Mouse (Mus musculus) cerebellum, adult 2 months (tissue): ENCODE measurements around the gene Arhgap24. TPM values are rescaled to one million over a fixed set of nuclear protein-coding genes. Genes with fewer than 3 reads are reported as not detected.

Source experiments
- DNase-seq, 2 experiments: peaks; one replicate each; pipeline ENCODE4 v3.0.0; 2021
- H3K27ac ChIP-seq: fragments of 200-500 bp; 2 replicates; pipeline ENCODE4 v1.5.1; 2012; ENCODE audit warnings: low read length, control low read depth, inconsistent platforms; ENCODE audit not compliant: insufficient read depth
- H3K27me3 ChIP-seq: fragments of 200-500 bp; 2 replicates; pipeline ENCODE4 v1.6.1; 2012; ENCODE audit warnings: inconsistent platforms, mild to moderate bottlenecking, low read length, moderate library complexity; ENCODE audit not compliant: control insufficient read depth, insufficient read depth
- H3K4me1 ChIP-seq: fragments of 200-500 bp; 2 replicates; pipeline ENCODE4 v1.6.1; 2011; ENCODE audit warnings: low read length; ENCODE audit not compliant: control insufficient read depth, insufficient read depth
- H3K4me3 ChIP-seq: fragments of 200-500 bp; replicated peaks from 2 replicates; pipeline ENCODE3; 2011; ENCODE audit warnings: mild to moderate bottlenecking, low read depth, low read length, control low read depth; ENCODE audit not compliant: insufficient read depth
- CTCF ChIP-seq: fragments of 200-500 bp; IDR thresholded peaks from 2 replicates; pipeline ENCODE4 v1.5.1; 2011; ENCODE audit warnings: low read depth, mild to moderate bottlenecking, control low read depth, low read length, moderate library complexity, borderline replicate concordance; ENCODE audit not compliant: insufficient read depth
- POLR2A ChIP-seq: fragments of 200-500 bp; IDR thresholded peaks from 2 replicates; pipeline ENCODE4 v1.6.1; 2011; ENCODE audit warnings: low read length, control low read depth, borderline replicate concordance; ENCODE audit not compliant: insufficient read depth
- WGBS: fragments of 180-500 bp; shearing (Covaris S2); methylation state at CpG from one replicate; pipeline ENCODE4 v1.1.7; 2018; 5-methylcytosine and 5-hydroxymethylcytosine counted together
- polyA plus RNA-seq: library from polyadenylated mRNA; depleted of rRNA; stranded (reverse); fragments of >200 nt; gene quantifications from 2 replicates; pipeline ENCODE4 v1.2.3, GENCODE M21; 2012

The Arhgap24 gene
- polyA plus RNA-seq, 1 experiment, result 11.3 TPM

DNA sequence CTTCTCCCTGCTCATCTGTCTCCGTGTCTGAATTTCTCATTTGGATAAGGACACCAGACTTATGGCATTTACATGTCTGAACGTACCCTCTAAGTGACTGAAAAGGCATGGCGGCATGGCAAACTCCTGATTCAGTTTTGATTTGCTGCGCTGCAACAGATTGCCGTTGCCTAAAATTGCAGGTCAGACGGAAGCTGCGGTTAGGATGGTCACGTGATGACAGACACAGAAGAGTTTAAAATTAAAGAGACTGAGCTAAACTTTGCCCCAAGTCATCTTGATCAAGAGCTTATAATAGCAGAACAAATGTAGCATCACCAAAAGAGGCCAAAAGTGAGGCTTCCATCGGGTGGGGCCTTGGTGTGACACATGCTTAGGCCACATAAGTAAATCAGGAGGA lies 296.1 kb downstream of the Arhgap24 start:
- no peak overlapping the region for H3K4me3 ChIP-seq
- H3K4me1 ChIP-seq, result no peaks in the 10 kb centered on the region
- H3K27ac ChIP-seq, result no peak overlapping the region
- H3K27me3 ChIP-seq, result no peaks in the 10 kb centered on the region; the same call in 1 of the 2 replicates
- no peak for DNase-seq
- 91% methylated on average over 9 of the region's 9 CpGs for WGBS
- no peak for TF ChIP-seq CTCF
- no peak for TF ChIP-seq POLR2A

DNA sequence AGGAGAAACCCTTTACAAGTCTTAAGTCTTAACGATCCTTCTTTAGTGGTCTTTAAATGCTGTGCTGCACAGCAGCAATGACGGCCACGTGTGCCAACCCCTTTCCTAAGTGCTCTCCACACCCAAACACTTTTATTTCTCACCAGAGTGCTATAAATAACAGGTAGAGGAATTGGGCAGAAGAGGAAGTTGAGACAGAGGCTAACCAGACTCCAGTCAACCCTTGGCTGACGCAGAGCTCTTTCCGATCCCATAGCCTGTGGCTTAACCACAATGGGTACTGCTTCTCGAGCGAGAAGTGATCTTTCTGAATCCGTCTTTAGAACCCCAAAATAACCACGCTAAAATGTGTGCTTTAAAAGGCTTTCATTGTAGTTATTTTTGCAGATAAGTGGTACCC lies 296.7 kb downstream of the Arhgap24 start:
- 87% methylated on average over 9 of the region's 9 CpGs for WGBS
- no peak for DNase-seq

DNA sequence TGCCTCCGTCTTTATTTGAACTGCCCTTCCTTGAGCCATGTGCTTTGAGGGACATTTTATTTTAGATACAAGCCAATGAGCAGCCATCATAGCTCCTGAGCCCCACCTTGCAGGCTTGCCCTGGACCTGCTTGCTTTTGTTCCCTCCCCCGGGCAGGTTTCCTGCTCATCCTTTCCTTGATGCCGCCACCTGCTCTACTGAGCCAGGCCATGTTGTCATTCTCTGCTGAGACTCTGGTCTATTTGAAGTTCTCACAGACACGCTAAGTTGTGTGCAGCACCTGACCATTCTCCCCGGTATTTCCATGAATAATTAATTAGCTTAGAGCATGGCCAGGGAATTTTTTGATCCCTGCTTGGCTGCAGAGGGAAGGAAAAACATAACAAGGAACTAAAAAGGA lies 297.1 kb downstream of the Arhgap24 start:
- H3K4me3 ChIP-seq, result no peak overlapping the region
- WGBS, result 54% methylated on average over 5 of the region's 5 CpGs
- H3K27ac ChIP-seq, result no peak overlapping the region
- DNase-seq, result no peak
- H3K27me3 ChIP-seq, result no peaks in the 10 kb centered on the region; the same call in 1 of the 2 replicates
- TF ChIP-seq CTCF, result no peak
- no peak for TF ChIP-seq POLR2A
- H3K4me1 ChIP-seq, result no peaks in the 10 kb centered on the region

More for the DNA sequence above, 296.7 kb downstream of the Arhgap24 start:
- Histone ChIP-seq H3K27ac (no peak overlapping the region), H3K4me1 (no peaks in the 10 kb centered on the region), H3K4me3 (no peak overlapping the region), H3K27me3 (no peaks in the 10 kb centered on the region; the same call in 1 of the 2 replicates)
- no peak for TF ChIP-seq CTCF

DNA sequence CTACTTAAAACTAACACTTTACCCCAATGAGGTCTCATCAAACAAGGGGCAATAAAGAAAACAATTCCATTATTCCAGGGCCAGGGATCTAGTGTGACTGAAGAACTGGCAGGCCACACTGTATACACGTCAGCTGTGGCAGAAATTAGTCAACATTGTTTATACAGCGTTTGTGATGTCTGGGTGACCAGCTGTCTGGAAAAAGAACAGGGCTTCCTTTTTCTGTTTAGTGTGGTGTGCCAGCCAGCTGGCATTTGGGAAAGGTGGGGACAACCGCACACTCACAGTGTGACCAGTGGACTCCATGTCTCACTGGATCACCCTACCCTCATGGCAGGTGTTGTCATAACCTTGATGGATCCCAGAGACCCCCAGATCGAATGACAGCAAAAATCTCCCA lies 302.4 kb downstream of the Arhgap24 start:
- DNase-seq, result peak in 1 of 2 experiments; percentile 3
- TF ChIP-seq POLR2A, result no peak
- no peak for TF ChIP-seq CTCF

DNA sequence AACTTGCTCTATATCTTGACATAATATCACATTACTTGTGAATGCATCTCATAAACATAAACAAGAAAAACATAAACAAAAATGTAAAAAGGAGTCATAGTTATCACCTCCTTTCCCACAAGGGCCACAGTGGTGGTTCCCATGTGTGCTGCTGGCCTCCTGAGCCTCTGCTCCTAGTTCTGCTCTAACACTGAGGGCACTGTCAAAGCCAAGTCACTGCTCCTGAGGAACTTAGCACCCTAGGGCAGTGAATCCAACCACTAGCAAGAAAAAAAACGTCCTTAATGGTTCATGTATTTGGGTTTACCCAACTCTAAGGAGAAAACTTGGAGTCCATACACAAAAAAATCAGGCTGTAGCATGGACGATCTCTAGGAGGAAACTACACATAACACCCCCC lies 304.9 kb downstream of the Arhgap24 start:
- Histone ChIP-seq H3K27ac (no peak overlapping the region), H3K4me1 (no peaks in the 10 kb centered on the region), H3K4me3 (no peak overlapping the region), H3K27me3 (no peaks in the 10 kb centered on the region)
- no peak for DNase-seq
- 66% methylated on average over 2 of the region's 2 CpGs for WGBS
- TF ChIP-seq POLR2A (no peak), CTCF (no peak)

More for the DNA sequence above, 302.4 kb downstream of the Arhgap24 start:
- Histone ChIP-seq H3K27ac (no peak overlapping the region), H3K4me3 (no peak overlapping the region), H3K27me3 (no peaks in the 10 kb centered on the region), H3K4me1 (no peaks in the 10 kb centered on the region)
- WGBS, result 21% methylated on average over 4 of the region's 4 CpGs

DNA sequence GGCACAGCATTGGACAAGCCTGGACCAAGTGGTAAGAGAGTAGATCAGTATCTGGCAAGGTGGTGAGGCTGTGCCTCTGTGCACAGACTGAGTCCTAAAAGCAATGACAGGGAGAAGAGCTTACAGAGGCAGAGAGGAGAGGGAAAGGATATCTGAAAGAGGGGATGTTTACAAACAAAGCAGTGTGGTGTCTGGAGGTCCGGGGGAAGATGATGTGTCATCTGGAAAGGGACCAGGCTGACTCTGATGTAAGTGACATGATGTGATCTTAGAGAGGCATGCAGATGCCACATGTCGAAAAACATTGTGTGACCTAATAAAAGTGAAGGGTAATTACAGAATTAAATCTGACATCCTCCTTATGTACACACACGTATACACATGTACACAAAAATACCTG lies 307.2 kb downstream of the Arhgap24 start:
- no peak for DNase-seq
- Histone ChIP-seq H3K27me3 (no peaks in the 10 kb centered on the region), H3K27ac (no peak overlapping the region), H3K4me3 (no peak overlapping the region), H3K4me1 (no peaks in the 10 kb centered on the region)
- 67% methylated on average over 3 of the region's 3 CpGs for WGBS
- TF ChIP-seq CTCF (no peak), POLR2A (no peak)

DNA sequence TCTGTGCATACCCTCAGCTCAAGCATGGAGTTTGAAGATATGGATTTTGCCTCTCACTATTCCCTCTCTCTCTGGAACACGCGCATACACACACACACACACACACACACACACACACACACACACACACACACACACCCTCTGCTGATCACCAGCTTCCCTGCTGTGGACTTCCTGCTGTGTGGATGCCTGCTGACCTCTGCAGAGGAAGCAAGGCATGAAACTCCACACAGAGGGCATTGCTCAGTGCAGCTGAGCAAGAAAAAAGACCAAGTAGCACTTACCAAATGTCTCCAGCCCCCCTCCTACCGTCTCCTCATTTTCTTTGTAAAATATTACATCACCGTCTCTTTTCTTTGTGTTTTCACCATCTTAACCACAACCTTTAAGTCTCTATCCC lies 310.1 kb downstream of the Arhgap24 start:
- Histone ChIP-seq H3K4me1 (no peaks in the 10 kb centered on the region), H3K27ac (no peak overlapping the region), H3K27me3 (no peaks in the 10 kb centered on the region), H3K4me3 (no peak overlapping the region)
- 43% methylated on average over 4 of the region's 4 CpGs for WGBS
- TF ChIP-seq CTCF (no peak), POLR2A (no peak)
- no peak for DNase-seq

DNA sequence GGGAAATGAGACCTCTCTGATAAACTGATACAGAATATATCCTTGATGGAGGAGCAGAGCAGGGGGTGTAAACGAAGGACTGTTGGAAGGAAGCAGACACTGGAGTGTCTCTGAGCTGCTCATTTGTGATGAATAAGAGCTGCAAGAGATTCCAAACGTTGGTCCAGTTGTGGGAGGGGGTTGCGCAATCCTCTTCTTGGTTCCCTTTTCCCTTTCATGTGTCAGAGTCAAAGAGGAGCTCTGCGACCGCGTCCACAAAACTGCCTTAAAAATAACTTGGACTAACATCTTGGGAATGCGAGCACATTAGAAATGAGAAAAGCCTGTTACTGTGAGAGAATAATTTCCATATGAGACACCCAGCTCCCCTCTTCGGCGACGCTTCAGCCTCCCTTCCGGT lies 312.3 kb downstream of the Arhgap24 start:
- no peak for DNase-seq
- Histone ChIP-seq H3K27ac (no peak overlapping the region), H3K4me3 (no peak overlapping the region), H3K27me3 (no peaks in the 10 kb centered on the region), H3K4me1 (no peaks in the 10 kb centered on the region)
- 86% methylated on average over 11 of the region's 11 CpGs for WGBS
- TF ChIP-seq CTCF (no peak), POLR2A (no peak)

DNA sequence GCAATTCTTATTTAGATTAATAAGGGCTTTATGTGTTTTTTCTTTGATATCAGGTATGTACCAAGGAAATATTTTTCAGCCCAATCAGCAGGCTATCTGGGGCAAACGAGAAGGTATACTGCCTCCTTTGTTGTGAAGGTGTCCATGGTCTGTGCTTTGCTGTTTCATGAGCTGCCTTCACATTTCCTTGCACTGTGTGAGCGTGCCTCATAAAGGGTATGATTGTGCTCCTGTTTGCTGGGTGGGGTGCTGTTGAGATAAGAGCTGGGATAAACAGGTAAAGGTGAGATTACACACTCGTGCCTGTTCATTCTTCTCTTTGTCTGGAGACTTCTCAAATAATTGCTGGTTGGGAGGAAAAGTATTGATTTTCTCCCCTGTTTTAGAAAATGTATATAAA lies 320.3 kb downstream of the Arhgap24 start:
- no peak for DNase-seq
- 82% methylated on average over 3 of the region's 3 CpGs for WGBS
- Histone ChIP-seq H3K27me3 (no peaks in the 10 kb centered on the region), H3K4me1 (no peaks in the 10 kb centered on the region), H3K4me3 (no peak overlapping the region), H3K27ac (no peak overlapping the region)
- TF ChIP-seq POLR2A, result no peak
- no peak for TF ChIP-seq CTCF
